Mouse (Mus musculus) mouse embryonic stem cell (cell line): ENCODE data around the gene Kcns3.

ENCODE experiments used
- in situ Hi-C, 2 experiments: fragments of 300-500 bp; cut with MboI; formaldehyde crosslinking; loops; 1 replicate in 1 of 2; 3 replicates in 1 of 2; pipeline ENCODE4 v1.14.3; 2019 to 2020; ENCODE audit warnings: low sequenced_read_pairs in 2 of 2, low pct_unique_long_range_greater_than_20kb in 1 of 2, mixed read lengths in 1 of 2; ENCODE audit not compliant: unreplicated experiment in 1 of 2

Gene Kcns3

DNA sequence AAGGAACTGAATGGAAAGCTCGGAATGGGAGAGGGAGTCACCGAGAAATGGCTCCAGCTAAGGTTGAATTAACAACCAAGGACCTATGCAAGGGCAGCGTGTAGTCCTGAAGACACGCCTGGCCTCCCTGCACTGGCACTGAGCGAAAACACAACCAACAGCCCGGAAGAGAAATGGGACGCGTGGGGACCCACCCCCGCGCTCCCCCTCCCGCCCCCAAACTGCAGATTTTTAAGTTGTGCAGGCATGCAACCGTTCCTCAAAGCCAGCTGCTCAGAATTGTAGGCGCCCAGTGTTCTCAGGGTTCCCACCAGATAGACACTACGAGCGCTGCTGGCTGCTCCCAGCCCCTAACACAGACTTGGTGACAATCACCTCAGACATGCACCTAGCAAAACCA is at the start of gene Kcns3:
TSS of gene Kcns3 (minus strand) at position 42 of the 400 bp plus-strand sequence.
- in situ Hi-C loops: no loop called here

DNA sequence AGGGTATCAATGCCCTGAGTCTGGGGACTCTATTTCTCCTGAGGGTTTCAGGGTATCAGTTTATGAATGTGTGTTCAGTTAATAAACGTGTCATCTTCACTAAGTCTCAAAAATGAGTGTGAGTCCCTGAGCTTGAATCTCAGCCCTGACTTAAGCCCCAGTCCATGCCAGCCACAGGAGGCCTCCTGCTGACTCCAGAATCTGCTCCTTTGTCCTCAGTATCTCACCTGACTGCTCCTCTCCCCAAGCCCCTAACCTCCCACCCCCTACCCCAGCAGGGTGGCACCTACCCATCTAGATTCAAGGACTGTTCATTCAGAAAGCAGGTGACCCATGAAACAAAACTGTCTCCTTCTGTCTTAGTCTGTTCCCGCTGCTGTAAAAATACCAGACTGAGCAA is 47.7 kb upstream of the Kcns3 start:
- in situ Hi-C loops: no loop called here

DNA sequence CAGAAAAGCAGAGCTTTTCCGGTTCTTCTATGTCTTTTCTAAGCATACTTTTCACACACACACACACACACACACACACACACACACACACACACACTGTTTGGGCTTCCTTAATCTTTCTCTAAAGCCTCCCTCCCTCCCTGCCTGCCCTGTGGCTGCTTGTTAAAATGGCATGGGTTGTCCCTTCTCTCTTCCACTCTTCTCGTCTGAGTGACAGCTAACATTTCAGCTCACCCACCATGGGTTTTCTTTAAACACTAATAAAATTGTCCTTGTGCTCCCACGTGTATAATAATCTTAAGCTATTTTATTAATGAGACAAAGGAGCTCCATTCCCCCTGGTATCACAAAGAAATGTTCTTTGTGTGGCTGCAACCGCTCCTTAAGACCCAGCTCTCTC is 47.2 kb upstream of the Kcns3 start:
- in situ Hi-C loops: no loop called here

DNA sequence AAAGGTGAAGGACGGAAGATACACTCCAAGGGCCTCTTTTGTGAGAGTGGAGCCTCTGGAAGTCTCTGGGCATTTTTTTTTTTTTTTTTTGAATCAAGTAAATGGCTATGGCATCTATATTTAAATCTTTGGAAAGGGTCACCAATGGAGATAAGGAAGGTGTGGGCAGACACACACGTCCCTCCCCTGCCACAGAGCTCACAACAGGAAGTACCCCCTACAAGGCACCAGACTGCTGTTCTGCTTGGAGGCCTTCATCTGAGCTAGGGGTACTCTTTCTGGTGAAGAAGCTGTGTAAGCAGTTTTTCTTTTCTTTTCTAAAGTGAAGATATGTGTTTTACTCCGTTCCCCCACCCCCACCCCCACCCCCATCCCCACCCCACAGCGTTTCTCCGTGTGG is 46.0 kb upstream of the Kcns3 start:
- in situ Hi-C loops: no loop called here

DNA sequence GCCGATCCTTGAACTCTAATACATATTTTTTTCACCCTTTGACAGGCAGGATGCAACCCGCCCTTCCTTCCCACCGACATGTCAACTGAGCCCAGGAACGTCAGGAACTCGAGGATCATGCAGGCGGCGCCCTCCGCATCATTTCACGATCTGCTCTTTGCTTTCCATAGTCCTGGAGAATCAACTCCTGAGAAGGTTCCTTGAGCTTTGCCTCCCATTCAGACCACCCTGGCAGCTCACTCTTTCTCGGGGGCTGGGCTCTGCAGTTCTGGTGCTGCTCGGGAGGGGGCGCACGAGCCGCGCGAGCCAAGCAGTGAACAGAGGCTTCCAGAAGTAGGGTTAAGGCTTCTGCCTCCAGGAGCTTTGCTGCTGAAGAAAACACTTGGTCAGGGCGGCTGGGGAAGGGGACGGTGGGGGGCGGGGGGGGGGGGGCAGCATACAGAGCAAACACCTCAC is 45.3 kb upstream of the Kcns3 start:
- in situ Hi-C loops: no loop called here

DNA sequence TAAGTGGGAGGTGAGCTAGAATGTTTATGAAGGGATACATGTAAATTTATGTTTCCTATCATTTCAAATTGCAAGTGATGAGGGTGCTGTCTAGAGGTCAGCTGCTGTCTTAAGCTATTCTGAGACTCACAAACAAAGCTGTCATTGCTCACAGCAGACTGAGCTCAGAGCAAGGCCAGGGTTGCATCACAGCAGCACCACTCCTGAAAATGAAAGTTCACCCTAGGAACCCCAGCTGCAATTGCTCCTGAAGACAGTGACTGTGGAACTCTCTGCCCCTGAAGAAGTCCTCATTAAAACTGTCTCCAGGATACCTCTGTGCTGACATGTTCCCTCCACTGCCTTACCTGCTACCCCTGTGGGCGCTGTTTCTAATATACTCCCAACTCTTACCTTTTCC is 44.2 kb upstream of the Kcns3 start:
- in situ Hi-C loops: no loop called here

DNA sequence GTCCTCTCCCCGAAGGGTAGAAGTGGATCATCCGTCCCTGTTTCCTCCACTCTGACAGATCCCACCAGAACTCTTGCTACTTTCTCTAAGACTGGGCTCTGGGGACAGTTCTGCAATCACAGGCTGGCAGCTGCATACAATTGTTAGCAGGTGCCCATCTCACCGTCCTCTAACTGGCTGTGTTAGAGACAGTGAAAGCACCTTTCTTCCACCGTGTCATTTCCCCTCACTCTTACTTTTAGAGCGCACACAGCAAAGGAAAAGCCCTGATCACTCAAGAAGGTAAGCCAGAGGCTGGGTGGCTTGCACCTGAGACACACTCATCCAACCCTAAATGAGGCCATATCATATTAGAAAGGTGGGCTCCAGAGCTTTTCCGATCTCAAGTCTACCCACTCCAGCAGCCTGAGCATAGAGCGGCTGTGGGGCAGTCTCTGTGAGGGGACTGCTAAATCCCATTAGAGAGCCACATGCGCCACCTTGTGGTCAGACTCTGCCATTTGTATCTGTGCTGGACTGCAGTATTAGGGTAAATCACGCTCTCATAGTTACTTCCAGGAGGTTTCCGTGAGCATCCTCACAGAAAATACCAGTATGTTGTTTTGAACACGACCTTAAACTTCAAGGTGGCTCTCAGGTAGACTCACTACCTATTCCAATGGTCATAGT is 27.8 kb upstream of the Kcns3 start:
- in situ Hi-C loops: loop anchor here (10.0 kb wide), 4 partner anchors 214 to 584 kb away; no protein-coding TSS in a partner anchor

DNA sequence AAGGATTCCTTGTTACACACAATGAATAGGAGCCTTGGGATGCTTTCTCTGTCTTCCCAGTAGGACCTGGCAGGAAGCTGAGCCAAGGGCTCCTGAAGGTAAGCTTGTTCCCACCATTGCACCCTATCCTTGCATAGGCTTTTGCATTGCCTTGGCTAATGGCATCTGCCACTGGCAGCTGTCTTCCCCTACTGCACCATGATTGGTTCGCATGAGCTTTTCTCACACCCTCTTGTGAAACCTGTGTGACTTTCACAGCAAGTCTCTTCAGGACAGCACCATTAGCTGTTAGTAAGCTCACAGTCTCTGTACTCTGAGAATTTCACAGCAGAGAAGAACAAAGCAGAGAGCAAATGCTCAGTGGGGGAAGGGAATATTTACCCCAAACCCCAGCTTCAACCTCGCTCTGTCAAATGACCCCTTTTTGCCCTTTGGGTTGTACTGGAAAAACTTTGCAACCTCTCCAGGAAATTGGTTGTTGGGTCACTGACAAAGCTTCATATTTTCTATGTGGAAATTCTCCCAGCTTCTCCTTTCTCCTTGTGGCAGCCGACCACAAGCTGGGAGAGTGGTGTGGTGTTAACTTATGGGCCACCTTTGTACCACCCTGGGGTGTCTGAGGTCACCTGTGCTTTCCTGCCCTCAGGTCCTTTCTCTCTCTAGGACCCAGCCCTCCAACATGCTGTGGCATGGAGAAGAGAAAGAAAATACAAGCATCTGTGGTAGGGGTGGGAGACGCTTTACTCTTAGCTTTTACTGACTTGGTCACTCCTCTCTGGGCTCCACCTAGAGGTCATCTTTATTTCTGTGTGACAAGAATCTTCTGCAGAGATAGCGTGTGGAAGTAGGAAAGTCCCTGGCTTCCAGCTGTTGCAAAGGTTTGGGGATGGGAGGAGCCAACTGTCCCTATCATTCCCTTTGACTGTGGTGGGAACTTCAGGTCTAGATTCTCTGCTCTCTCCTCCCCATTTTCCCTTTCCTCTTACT is 26.8 kb upstream of the Kcns3 start:
- in situ Hi-C loops: loop anchor here (10.0 kb wide), 4 partner anchors 213 to 583 kb away; no protein-coding TSS in a partner anchor

DNA sequence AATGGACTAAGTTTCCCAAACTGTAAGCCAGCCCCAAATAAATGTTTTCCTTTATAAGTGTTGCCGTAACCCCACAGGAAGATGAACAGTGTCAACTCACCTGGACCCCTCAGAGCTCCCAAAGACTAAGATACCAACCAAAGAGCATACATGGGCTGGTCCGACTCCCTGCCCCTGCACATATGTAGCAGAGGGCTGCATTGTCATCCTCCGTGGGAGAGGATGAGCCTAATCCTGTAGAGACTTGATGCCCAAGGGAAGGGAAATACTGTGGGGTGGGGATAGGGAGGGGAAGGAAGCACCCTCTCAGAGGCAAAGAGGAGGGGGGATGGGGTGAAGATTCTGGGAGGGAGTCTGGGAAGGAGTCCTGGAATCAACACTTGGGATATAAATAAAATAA is 7.8 kb upstream of the Kcns3 start:
- in situ Hi-C loops: no loop called here

DNA sequence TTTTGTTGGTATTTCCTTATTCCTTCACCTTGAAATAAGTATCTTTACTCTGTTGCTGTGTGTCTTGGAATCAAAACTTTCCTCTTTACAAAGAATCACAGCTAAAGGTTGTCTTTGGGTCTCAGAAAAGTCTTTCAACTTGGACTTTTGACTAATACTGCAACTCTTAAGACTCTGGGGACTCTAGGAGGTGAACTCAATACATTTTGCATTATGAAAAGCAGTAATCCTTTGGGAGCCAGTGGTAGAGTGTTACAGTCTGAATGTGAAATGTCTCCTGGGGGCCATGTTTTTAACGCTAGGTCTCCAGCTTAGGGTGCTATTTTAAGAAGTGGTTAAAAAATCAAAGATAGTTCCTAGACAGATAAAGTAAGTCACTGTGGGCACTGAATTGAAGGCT is 4.3 kb upstream of the Kcns3 start:
- in situ Hi-C loops: no loop called here

DNA sequence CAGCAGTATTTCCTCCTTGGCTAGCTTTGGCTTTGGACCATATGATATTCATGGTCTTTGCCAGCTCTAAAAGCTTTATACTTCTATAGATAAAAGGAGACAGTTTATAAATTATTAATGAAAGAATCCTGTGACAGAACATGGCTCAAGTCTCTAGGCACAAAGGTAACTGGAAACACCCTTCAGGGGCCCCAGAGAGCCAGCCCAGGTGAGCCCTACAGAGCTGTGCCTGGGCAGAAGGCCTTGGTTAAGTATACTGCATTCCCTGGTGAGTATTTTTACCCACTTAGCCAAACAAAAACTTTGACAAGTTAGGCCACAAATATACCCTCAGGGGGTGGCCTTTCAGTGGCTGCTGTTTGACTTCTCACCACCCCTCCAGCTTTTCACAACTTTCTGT is 2.7 kb upstream of the Kcns3 start:
- in situ Hi-C loops: no loop called here

DNA sequence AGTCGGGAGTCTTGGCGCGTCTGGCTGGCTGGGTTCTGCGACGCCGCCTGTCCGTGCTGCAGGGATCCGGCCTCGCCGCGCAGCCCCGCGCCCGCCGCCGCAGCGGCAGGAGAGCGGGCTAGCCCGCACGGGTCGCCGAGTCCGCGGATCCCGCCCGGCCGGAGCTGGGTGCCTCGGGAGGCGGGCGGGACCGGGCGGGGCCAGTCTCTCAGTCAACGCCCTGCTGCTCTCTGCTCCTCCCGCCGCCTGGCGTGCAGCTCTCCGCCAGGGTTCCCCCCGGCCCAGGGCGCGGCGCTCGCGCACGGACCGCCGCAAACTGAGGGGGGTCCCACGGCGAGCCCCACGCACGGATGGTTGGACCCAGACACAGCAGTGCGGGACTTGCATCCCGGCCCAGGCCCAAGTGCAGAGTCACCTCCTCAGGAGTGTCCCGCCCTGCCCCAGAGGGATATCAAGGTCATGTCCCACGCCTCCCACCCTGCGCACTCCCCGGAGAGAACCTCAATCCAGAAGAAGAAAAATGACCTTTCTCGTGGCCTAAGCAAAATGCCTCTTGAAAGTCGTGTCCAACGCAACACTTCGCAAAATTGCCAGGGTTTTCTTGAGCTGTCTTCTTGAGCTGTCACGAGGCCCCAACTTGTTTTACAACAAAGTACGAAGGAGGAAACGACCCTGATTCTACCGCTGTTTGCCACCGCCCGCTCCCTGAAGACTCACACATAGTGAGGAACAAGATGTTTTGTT is 492 bp downstream of the Kcns3 start:
- in situ Hi-C loops: no loop called here

DNA sequence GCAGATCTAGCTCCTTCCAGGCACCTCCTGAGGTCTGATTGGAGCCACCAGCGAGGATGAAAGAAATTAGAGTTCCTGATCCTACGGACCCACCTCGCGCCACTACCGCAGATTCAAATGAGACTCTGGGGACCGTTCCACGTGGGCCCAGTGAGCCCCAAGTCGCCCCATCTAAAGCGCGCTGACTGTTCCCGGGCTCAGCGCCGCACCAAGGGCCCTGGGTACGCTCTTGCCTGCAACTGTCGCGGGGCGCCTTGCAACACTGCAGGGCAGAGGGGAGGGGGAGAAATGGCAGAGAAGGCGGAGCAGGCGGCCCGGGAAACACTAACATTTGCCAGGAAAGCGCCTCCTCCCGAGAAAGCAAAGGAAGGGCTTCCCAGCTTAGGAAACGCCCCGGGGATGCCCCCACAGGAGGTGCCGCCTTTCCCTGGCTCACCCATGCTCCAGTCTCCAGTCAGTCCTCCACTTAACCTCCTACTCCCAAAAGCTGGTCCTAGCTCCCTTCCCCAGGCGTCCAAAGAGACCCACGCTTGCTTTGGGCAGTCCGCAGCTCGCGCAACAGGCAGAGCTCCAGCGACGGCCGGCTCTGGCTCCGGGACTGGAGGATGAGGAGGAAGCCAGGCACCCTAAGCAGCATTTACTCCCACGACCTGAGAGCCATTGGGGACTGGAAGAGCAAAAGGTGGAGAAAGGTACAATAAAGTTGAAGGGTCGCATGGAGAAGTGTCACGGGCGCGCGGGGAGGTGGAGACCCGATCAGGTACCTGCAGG is 1.2 kb downstream of the Kcns3 start:
- in situ Hi-C loops: no loop called here

DNA sequence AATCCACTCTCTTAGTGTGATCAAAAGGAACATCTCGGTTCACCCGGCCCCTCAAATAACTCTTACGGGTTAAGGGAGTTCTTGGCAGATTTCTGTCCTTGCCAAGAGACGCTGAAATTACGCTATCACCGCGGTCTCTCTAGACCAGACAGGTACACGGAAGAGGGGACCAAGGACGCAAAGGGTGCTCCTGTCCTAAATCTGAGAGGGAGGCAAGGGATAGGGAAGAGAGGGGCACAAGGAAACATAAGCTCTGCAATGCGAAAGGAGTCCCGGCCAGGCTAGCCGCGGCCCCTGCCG is 1.8 kb downstream of the Kcns3 start:
- in situ Hi-C loops: no loop called here

DNA sequence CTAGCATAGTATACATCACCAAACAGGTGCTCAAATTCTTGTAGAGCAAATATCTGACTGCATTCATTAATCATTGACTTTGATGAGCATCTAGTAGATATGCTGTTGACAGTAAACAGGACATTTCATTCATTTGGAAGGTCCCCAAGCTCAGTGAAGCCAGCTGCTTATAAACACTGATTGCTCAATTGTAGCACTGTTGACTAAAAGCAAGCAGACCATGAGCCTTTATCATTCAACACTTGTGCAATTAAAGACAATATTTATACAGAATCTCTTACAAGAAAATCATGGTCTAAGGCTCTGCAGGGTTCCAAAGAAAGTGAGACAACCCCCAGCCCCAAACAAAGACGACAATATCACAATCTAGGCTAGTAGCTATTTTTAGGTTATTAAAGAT is 6.0 kb downstream of the Kcns3 start:
- in situ Hi-C loops: no loop called here

DNA sequence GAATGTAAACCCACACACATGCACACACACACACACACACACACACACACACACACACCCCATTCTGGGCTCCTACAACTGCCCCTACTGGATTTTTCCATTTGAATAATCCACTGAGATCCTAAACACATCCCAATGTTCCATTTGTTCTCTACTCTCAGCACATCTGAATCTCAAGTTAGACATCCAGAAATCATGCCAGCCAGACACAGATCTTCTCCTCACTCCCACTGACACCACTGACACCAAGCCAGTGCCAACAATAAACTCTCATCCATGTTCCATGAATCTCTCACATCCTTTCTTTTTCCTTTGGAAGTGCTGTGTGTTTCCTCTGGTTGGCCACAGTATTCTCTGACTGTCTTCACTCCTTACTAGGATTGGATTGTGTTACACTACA is 18.4 kb downstream of the Kcns3 start:
- in situ Hi-C loops: no loop called here

DNA sequence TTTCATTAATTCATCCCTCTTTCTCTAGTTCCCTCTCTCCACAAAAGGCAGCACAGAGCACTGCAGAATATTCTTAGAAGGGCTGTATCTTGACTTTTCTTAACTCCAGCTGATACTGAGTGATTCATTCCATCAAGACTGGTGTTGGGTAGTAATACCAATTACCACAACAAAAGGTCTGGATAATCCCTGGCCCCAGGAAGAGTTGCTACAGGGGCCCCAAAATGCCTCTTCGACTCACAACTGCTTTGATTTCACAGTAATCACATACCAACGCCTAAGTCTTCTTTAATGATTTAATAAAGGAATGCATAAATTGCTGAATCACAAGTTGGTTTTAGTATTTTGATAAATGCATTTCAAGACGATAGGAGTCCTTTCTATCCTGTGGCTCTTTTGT is 21.7 kb downstream of the Kcns3 start:
- in situ Hi-C loops: no loop called here

DNA sequence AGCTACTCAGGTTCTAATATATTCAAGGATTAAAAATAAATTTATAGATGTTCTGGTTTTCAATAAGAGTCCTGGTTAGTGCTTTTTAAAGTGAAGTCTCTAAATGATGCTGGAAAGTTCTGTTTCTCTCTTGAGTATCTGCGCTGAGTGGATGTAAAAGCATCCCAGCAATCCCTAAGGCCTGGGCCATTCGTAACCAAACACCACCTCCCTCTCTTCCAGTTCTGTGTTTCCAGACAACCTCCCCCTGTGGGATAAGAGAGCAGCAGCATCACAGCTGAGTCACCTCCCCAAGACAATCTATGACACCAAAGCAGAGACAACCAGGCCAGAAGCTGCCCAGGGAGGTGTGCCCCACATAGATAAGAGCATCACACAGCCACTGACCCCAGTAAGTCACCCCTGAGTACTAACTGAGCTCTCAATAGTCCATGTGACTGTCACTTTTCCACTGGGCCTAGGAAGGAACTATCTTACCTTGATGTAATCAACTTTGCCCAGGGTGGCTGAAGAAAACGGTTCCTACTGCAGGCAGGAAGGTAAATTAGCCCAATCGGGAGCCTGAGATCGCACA is 24.6 kb downstream of the Kcns3 start:
- in situ Hi-C loops: no loop called here
